Mouse (Mus musculus): ENCODE measurements at regions not wholly inside any gene's neighbourhood (a gene's known extent, or its start where the extent isn't known, plus 50 kb on each side); places are given as distances from the start of the nearest gene placed in this dataset.

- DNase-seq = no peak
These were observed 260.2 kb downstream of the Gm12728 start for GRCm38 (mm10) chr4:106049880-106050279.

GRCm38 (mm10) chr4:106050297-106050696 is 260.6 kb downstream of the Gm12728 start:
- no peak for DNase-seq

DNA sequence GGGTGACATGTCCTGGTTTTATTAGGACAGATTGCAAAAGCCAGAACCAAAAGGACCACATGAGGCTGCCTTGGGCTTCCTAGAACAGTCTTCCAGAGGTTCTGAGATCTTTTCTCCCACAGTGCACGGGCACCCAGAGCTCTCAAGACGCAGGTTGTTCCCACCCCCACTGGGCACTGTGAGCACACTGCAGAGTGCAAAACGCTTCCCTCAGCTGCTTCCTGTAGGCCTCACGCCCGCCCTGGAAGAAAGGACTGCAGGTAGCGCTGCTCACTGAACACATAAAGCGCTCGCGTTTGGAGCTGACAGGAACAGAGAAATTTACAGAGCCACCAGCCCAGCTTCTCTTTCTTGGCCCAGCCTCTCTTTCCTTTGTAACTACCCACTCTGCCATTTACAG is 262.5 kb upstream of the Usp24 start:
- DNase-seq = no peak

DNA sequence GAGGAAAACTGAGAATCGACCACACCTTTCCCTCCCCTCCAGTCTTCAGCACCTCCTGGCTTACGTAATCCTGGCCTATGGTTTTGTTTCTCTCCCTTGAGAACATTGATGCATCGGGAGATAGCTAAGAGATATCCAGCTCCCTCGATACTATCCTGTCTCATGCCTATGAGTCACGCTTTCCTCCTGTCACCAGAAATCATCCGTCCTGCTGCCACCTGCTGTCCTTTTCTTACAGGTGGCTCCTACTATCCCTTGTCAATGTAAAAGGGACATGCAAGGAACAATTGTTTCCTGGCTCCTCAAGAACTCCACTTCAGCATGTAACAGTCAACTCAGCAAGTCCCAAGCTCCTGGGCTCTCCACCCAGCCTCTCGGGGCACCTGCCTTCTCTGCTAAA is 261.7 kb upstream of the Usp24 start:
- no peak for DNase-seq

- no peak for DNase-seq
These were observed 253.4 kb upstream of the Usp24 start for GRCm38 (mm10) chr4:106062651-106063050.

GRCm38 (mm10) chr4:106063851-106064382 is 252.1 kb upstream of the Usp24 start:
- no peak for DNase-seq

DNA sequence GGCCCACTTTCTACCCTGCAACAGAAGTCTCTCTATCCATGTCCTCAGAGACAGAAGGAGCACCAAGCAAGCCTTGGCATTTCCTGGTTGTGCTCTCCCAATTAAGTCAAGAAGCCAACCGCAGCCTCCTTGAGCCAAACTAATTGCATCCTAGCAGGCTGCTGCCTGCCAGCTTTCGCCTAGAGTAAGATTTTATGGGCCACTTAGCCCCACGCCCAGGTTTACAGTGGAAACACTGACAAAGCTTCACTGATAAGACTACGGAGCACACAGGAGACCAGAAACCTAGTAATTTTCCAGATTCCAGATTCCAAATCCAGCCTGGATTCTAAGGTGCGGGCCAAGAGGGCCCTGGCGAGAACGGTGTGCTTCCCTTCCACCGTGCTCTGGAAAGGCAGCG is 249.0 kb upstream of the Usp24 start:
- DNase-seq = no peak

- DNase-seq = no peak
These were observed 232.5 kb upstream of the Usp24 start for GRCm38 (mm10) chr4:106083546-106083945.

- no peak for DNase-seq
These were observed 223.9 kb upstream of the Usp24 start for GRCm38 (mm10) chr4:106091927-106092675.

DNA sequence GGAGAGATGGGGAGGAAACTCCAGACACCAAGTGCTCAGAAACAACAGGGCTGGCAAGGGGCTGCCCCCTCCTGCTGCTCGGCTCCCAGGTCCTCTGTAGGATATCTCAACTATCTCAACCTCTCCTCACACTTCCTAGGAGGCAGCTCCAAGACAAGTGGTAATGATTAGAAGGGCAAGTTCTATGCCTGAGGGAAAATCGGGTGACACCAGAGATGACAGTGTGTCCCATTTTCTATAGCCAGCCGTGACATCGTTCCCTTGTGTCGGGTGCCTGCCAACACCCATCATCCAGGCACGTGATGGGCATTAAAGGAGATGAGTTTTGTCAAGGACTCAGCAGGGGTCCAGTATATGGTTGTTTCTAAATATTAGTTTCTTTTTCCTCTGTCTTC is 223.3 kb upstream of the Usp24 start:
- DNase-seq = no peak

DNA sequence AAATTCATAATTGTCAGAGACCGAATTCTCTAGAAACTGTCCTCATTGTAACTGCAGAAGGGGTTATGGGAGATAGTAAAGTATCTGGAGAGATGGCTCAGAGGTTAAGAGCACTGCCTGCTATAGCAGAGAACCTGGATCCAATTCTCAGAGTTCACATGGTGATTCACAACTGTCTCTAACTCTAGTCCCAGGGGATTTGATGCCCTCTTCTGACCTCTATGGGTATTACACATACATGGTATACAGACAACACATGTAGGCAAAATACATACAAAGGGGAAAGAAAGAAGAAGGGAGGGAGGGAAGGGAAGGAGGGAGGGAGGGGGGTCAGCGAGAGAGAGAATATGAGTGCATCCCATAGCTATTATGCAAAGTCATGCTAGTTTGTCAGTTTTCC is 222.8 kb upstream of the Usp24 start:
- DNase-seq = no peak

DNA sequence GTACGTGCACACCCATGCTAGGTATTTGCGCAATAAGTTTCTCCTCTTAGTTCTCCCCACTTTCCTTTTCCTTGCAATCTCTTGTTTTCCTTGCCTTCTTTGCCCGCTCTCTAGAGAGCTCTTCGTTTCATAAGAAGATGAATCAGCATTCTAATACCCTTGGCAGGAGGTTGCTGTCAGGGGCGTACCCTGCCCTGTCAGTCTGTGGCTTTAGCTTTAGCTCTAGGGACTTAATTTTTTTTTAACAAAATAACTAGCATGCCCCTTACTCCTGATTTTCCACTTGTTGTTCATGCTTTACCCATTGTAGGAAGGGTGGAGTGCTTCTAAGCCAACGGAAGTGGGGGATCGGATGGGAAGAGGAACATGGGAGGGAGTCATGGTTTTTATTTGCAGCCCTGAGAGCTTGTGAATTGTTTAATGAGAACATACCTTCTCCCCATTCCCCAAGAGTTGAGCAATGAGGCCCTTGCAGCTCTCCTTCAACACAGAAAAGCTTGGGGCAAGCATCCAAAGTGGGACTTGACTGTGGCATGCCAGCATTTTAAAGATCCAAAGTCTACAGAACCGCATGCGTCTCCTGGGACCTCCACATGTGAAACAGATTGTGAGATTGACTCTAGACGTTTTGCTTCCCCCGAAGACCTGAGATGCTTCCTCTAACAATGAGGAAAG is 221.0 kb upstream of the Usp24 start:
- DNase-seq = no peak

- no peak for DNase-seq
These were observed 219.9 kb upstream of the Usp24 start for GRCm38 (mm10) chr4:106096130-106096529.

DNA sequence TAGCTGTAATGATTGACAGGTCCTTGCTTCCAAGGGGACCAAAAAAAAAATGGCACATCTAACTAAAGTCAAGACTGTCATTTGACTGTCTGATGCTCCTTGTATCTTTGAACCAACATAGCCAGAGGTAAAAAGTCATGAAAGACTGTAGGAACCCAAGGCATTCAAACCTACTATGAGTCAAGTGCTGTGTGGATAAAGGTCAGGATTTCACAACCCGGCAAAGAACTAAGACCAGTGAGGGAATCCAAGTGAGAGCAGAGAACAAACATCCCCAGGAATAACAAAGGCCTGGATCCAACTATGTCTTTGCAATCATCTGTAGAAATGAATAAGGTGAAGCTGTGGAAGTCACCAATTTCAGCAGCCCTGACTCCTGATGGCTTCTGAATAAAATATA is 218.2 kb upstream of the Usp24 start:
- no peak for DNase-seq

DNA sequence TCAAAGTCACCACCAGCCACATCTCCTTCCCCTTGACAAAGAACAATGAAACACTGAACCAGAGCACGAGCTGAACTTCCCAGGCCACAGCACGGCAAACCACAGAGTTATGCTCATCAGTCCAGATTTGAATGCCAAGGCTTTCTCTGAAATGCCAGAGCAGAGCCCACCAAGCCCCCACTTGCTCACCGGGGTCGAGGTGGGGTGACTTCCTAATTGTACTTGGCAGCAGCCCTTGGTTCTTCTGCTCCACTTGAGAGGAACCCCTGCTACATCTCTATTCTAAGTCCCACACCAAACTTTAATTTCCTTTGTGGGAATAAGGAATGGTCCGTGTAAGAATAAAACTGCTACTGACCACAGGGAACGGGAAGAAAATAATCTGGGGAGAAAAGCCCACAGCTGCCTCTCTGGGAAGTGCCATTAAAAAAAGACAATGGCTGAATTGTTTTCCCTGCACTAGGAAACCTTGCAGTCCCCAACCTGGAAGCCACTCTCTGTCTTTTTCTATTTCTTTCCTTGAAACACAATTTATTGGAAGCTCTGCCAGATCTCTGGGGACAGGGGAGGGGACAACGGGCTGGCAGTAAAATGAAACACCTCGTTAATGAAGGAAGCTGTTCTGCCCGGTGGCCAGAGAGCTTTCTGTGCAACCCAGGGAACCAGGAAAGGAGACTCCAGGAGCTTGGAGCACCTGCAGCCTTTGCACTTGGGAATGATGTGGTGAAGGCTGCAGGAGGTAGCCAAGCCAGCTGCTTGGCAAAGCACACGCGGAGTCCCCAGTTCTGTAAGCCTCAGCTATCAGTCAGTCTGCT is 215.6 kb upstream of the Usp24 start:
- DNase-seq = no peak

GRCm38 (mm10) chr4:106101904-106102303 is 214.1 kb upstream of the Usp24 start:
- no peak for DNase-seq

DNA sequence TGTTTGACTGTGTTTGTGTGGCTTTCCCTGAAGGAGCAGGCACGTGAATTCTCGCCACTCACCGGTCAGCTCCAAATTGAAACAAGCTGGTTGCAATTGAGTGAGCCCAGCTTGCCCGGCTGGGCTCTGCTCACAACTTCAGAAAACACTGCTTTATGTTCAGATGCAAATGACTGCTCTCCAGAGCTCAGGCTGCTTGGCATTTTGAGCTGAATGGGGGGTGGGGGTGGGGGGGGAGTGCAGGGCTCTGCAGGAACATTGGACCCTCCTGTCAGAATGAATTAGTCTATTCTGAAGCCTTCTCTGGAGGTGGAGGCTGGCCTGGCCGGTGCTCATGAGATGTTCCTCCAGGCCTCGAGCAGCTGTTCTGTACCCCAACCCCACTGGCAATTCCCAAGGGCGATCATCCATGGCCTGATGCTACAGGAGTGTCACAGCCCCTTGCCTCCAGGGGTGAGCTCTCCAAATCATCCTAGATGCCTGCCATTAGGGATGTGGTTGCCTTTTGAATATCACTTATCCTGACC is 213.5 kb upstream of the Usp24 start:
- no peak for DNase-seq

GRCm38 (mm10) chr4:106103750-106104635 is 212.0 kb upstream of the Usp24 start:
- DNase-seq = no peak

GRCm38 (mm10) chr4:106112981-106113380 is 203.0 kb upstream of the Usp24 start:
- no peak for DNase-seq

DNA sequence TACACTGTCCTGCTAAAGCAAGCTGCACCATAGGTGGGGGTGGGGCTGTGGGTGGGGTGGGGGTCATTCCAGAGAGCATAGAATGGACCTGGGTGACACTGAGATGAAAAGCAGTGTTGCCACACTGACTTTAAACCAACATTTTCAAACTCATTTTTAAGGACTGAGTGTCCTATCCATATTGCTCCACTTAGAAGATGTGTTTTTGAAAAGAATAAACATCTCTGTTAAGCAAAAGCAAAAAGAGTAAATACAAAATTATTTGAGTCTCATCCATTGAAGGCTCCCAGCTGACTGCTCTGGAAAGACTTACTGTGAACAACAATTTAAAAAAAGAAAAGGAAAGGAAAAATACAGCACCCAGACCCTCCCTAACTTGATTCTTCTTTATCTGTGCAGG is 202.3 kb upstream of the Usp24 start:
- DNase-seq = no peak

DNA sequence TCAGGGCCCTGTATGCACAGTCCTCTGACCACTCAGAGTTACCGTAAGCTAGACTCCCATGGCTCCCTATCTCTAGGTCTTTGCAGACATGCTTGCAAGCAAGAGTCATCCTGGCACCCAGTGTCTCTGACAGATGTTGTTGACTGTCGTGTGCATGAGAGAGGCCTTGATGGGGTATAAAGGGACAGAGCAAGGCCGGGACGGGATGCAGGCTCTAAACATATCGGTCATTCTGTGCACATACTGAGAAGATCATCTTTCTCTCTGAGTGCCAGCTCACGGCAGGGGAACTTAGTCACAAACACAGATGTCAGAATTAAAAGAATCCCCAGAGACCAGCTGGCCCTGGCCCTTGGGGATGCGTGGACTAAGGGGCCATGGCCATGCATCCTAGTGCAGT is 199.4 kb upstream of the Usp24 start:
- no peak for DNase-seq

GRCm38 (mm10) chr4:106121306-106121705 is 194.7 kb upstream of the Usp24 start:
- DNase-seq = no peak
